Mouse (Mus musculus): Measurements from ENCODE around the gene Flvcr1.
"Not testable (repeated sequence)": the region's sequence is repeated elsewhere in the genome, so short reads cannot be mapped to it uniquely, and the experiment has no call there.

The Flvcr1 gene

GRCm38 (mm10) chr1:191041352-191041751 is 15.4 kb upstream of the Flvcr1 start:
- DNase-seq (ENCODE audit: low spot score), result no peak

GRCm38 (mm10) chr1:191037999-191038398 is 12.0 kb upstream of the Flvcr1 start:
- no peak for DNase-seq (ENCODE audit: low spot score)

- DNase-seq (ENCODE audit: low spot score), result no peak
Observed at GRCm38 (mm10) chr1:191036554-191037334, 10.8 kb upstream of the Flvcr1 start, which contains the start of gene Spata45. TSS of gene Spata45 (plus strand) at chr1:191036639.

GRCm38 (mm10) chr1:191035649-191036048 is 9.7 kb upstream of the Flvcr1 start:
- DNase-seq (ENCODE audit: low spot score), result no peak

- DNase-seq (ENCODE audit: low spot score), result not testable (repeated sequence)
Observed at GRCm38 (mm10) chr1:191030922-191031425, 5.0 kb upstream of the Flvcr1 start.

GRCm38 (mm10) chr1:191030182-191030581 is 4.2 kb upstream of the Flvcr1 start:
- DNase-seq (ENCODE audit: low spot score), result peak; percentile 6

GRCm38 (mm10) chr1:191025016-191026012 is 644 bp downstream of the Flvcr1 start:
- DNase-seq (ENCODE audit: low spot score), result no peak

GRCm38 (mm10) chr1:191023806-191024205 is 2.2 kb downstream of the Flvcr1 start:
- not testable (repeated sequence) for DNase-seq (ENCODE audit: low spot score)

- peak; percentile 59 for DNase-seq (ENCODE audit: low spot score)
Observed at GRCm38 (mm10) chr1:191023140-191023539, 2.8 kb downstream of the Flvcr1 start.

- no peak for DNase-seq (ENCODE audit: low spot score)
Observed at GRCm38 (mm10) chr1:191021016-191021415, 4.9 kb downstream of the Flvcr1 start.

GRCm38 (mm10) chr1:191020217-191020924 is 5.6 kb downstream of the Flvcr1 start:
- no peak for DNase-seq (ENCODE audit: low spot score)

GRCm38 (mm10) chr1:191019803-191020202 is 6.2 kb downstream of the Flvcr1 start:
- no peak for DNase-seq (ENCODE audit: low spot score)

- no peak for DNase-seq (ENCODE audit: low spot score)
Observed at GRCm38 (mm10) chr1:191014271-191014670, 11.7 kb downstream of the Flvcr1 start.

GRCm38 (mm10) chr1:191008707-191009106 is 17.3 kb downstream of the Flvcr1 start:
- no peak for DNase-seq (ENCODE audit: low spot score)

GRCm38 (mm10) chr1:191002201-191002600 is 23.8 kb downstream of the Flvcr1 start:
- DNase-seq (ENCODE audit: low spot score), result no peak

- no peak for DNase-seq (ENCODE audit: low spot score)
Observed at GRCm38 (mm10) chr1:191000686-191001085, 25.3 kb downstream of the Flvcr1 start.

GRCm38 (mm10) chr1:190998027-190998426 is 27.9 kb downstream of the Flvcr1 start:
- no peak for DNase-seq (ENCODE audit: low spot score)

GRCm38 (mm10) chr1:190996346-190996877 is 29.5 kb downstream of the Flvcr1 start:
- DNase-seq (ENCODE audit: low spot score), result no peak

- DNase-seq (ENCODE audit: low spot score), result peak; percentile 12
Observed at GRCm38 (mm10) chr1:190995548-190995947, 30.4 kb downstream of the Flvcr1 start.

GRCm38 (mm10) chr1:190989437-190990082 is 36.4 kb downstream of the Flvcr1 start:
- no peak for DNase-seq (ENCODE audit: low spot score)

- no peak for DNase-seq (ENCODE audit: low spot score)
Observed at GRCm38 (mm10) chr1:190981412-190981811, 44.5 kb downstream of the Flvcr1 start.
